Mouse (Mus musculus) spleen, adult 2 months (tissue): ENCODE data around the gene Cachd1.

Experiments
- CTCF ChIP-seq: fragments of 200-500 bp; IDR thresholded peaks from 2 replicates; pipeline ENCODE4 v1.5.1; 2011; ENCODE audit warnings: mild to moderate bottlenecking, inconsistent platforms; ENCODE audit not compliant: insufficient read depth, insufficient read length, insufficient replicate concordance; ENCODE audit errors: extremely low read depth
- POLR2A ChIP-seq: fragments of 200-500 bp; IDR thresholded peaks from 2 replicates; pipeline ENCODE4 v1.6.1; 2011; ENCODE audit warnings: low read depth, low read length, inconsistent platforms

DNA sequence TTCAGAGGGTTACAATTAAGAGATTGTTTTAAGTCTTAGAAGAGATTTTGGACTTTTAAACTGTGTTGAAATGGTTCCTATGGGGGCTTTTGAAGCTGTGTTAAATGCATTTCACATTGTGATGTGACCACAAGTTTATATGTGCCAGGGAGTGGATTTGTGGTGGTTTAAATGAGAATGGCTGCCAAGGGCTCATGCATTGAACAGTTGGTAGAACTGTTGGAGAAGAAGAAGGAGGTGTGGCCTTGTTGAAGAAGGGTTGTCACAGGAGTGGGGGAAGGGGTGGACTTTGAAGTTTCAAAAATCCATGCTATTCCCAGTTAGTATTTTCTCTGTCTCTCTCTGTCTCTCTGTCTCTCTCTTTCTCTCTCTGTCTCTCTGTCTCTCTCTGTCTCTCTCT is 267.7 kb downstream of the Cachd1 start:
- no peak for TF ChIP-seq CTCF
- no peak for TF ChIP-seq POLR2A
